Mouse (Mus musculus) cerebellum, postnatal 14 days (tissue): Measurements from ENCODE around the gene Picalm.
"Not testable (repeated sequence)": the region's sequence is repeated elsewhere in the genome, so short reads cannot be mapped to it uniquely, and the experiment has no call there.

Source experiments
- DNase-seq, 2 experiments: peaks; one replicate each; pipeline ENCODE4 v3.0.0; 2021; ENCODE audit warnings: mixed read lengths in 2 of 2

The Picalm gene

GRCm38 (mm10) chr7:90132322-90132721, 2.3 kb downstream of the Picalm start:
- no peak for DNase-seq

GRCm38 (mm10) chr7:90136736-90137135, 6.7 kb downstream of the Picalm start:
- no peak for DNase-seq

- DNase-seq = no peak
These were observed 8.3 kb downstream of the Picalm start for GRCm38 (mm10) chr7:90138359-90138758.

GRCm38 (mm10) chr7:90140290-90140689, 10.3 kb downstream of the Picalm start:
- no peak for DNase-seq

- DNase-seq = no peak
These were observed 14.3 kb downstream of the Picalm start for GRCm38 (mm10) chr7:90144275-90144674.

GRCm38 (mm10) chr7:90144971-90145370, 15.0 kb downstream of the Picalm start:
- no peak for DNase-seq

GRCm38 (mm10) chr7:90145376-90145775, 15.4 kb downstream of the Picalm start:
- DNase-seq = no peak

- peak in 1 of 2 experiments; percentile 43 for DNase-seq
These were observed 15.9 kb downstream of the Picalm start for GRCm38 (mm10) chr7:90145897-90146296.

- DNase-seq = no peak
These were observed 16.3 kb downstream of the Picalm start for GRCm38 (mm10) chr7:90146321-90146720.

- no peak for DNase-seq
These were observed 18.0 kb downstream of the Picalm start for GRCm38 (mm10) chr7:90148023-90148422.

GRCm38 (mm10) chr7:90148516-90148915, 18.5 kb downstream of the Picalm start:
- no peak for DNase-seq

GRCm38 (mm10) chr7:90150311-90150710, 20.3 kb downstream of the Picalm start:
- peak; percentile 77 to 80 for DNase-seq

GRCm38 (mm10) chr7:90158034-90158433, 28.0 kb downstream of the Picalm start:
- DNase-seq = peak; percentile 23 to 48

- DNase-seq = no peak
These were observed 30.6 kb downstream of the Picalm start for GRCm38 (mm10) chr7:90160598-90160997.

- DNase-seq = no peak
These were observed 34.3 kb downstream of the Picalm start for GRCm38 (mm10) chr7:90164276-90164675.

- no peak for DNase-seq
These were observed 36.0 kb downstream of the Picalm start for GRCm38 (mm10) chr7:90165970-90166369.

- DNase-seq = not testable (repeated sequence)
These were observed 37.8 kb downstream of the Picalm start for GRCm38 (mm10) chr7:90167777-90168176.

- no peak for DNase-seq
These were observed 43.8 kb downstream of the Picalm start for GRCm38 (mm10) chr7:90173778-90174177.

GRCm38 (mm10) chr7:90175576-90175975, 45.6 kb downstream of the Picalm start:
- DNase-seq = no peak

- DNase-seq = no peak
These were observed 50.6 kb downstream of the Picalm start for GRCm38 (mm10) chr7:90180635-90181034.

- DNase-seq = no peak
These were observed 70.2 kb downstream of the Picalm start for GRCm38 (mm10) chr7:90200251-90200650.

GRCm38 (mm10) chr7:90201877-90202465, 72.0 kb downstream of the Picalm start:
- no peak for DNase-seq

- no peak for DNase-seq
These were observed 73.9 kb downstream of the Picalm start for GRCm38 (mm10) chr7:90203914-90204313.

GRCm38 (mm10) chr7:90210116-90210515, 80.1 kb downstream of the Picalm start:
- DNase-seq = no peak

GRCm38 (mm10) chr7:90210947-90211346, 80.9 kb downstream of the Picalm start:
- DNase-seq = no peak
